Mouse (Mus musculus): Measurements from ENCODE around the gene Serhl. TPM values are rescaled to one million over a fixed set of nuclear protein-coding genes. Genes with fewer than 3 reads are reported as not detected.

The Serhl gene
- polyA plus RNA-seq, 1 experiment = 3.2 TPM

DNA sequence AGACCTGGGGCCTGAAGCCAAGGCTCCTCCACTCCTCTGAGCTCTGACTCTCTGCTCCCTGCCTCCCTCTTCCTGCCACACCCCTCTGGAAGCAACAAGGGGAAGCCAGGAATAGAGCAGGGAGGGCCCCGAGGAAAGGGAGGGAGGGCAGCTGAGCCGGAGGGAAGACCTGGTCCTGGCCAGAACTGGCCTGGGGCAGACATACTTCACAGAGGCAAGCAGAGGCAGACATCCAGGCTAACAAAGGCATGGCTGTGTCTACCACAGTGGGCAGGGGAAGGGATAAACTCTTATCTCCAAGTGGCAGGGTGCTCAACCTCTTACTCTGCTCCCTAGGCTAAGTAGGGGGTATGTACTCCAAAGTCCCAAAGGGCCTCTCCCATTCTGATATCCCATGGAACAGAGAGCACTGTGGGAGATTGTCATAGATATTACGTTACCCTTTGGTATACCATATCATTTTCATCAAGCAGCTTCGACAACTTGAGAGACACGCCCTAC is 75.7 kb downstream of the Serhl start:
- TF ChIP-seq GATA1 (IDR thresholded peaks at IDR 0.05; ENCODE audit: low read length) = no peak

- no peak for TF ChIP-seq GATA1 (IDR thresholded peaks at IDR 0.05; ENCODE audit: low read length)
Measured at GRCm38 (mm10) chr15:83165526-83166315, 76.4 kb downstream of the Serhl start.

Other genes starting within 250 kb of the Serhl start
- 23.2 and 23.5 TPM in 2 replicates for gene Tcf20, start 101.6 kb upstream of the Serhl start, polyA plus RNA-seq (2012)
- not detected in 2 replicates for gene Nfam1, start 56.2 kb upstream of the Serhl start, polyA plus RNA-seq (2012)
- gene Rrp7a, start 33.3 kb downstream of the Serhl start, polyA plus RNA-seq (2012) = 52.6 and 161 TPM in 2 replicates
- gene Poldip3, start 59.9 kb downstream of the Serhl start, polyA plus RNA-seq (2012) = 186 and 219 TPM in 2 replicates
- 145 and 200 TPM in 2 replicates for gene Cyb5r3, start 83.1 kb downstream of the Serhl start, polyA plus RNA-seq (2012)
- not detected in 2 replicates for gene A4galt, start 162.3 kb downstream of the Serhl start, polyA plus RNA-seq (2012)